Mouse (Mus musculus): Measurements from ENCODE around the gene Dock9. TPM values are rescaled to one million over a fixed set of nuclear protein-coding genes. Genes with fewer than 3 reads are reported as not detected.
A peak's percentile ranks its signal among the peaks of the same experiment; 100 is the strongest.

Dock9 gene
- polyA plus RNA-seq, 1 experiment from 2014 or later, result 17.0 TPM

- Histone ChIP-seq H3K9ac (no peak overlapping the region), H3K4me3 (replicated peaks) (no peak overlapping the region), H3K4me1 (replicated peaks) (no peaks in the 10 kb centered on the region), H3K4me2 (replicated peaks) (no peak overlapping the region), H3K36me3 (peaks cover 16% of the 10 kb centered on the region), H3K27me3 (replicated peaks) (no peaks in the 10 kb centered on the region), H3K27ac (no peak overlapping the region), H3K9me3 (no peaks in the 10 kb centered on the region)
- no peak for ATAC-seq
- WGBS, result 75% methylated on average over 4 of the region's 4 CpGs
These were observed 179.8 kb downstream of the Dock9 start for GRCm38 (mm10) chr14:121617645-121618390.

- 79% methylated on average over 10 of the region's 10 CpGs for WGBS
- Histone ChIP-seq H3K9ac (no peak overlapping the region), H3K36me3 (0 out of 2 replicates have a peak, but pooled peaks cover under 1% of the 10 kb centered on the region), H3K27me3 (replicated peaks) (no peaks in the 10 kb centered on the region), H3K9me3 (no peaks in the 10 kb centered on the region), H3K27ac (no peak overlapping the region), H3K4me2 (replicated peaks) (no peak overlapping the region), H3K4me3 (replicated peaks) (no peak overlapping the region), H3K4me1 (replicated peaks) (no peaks in the 10 kb centered on the region)
- no peak for ATAC-seq
These were observed 182.2 kb downstream of the Dock9 start for GRCm38 (mm10) chr14:121615431-121615830.

GRCm38 (mm10) chr14:121614461-121615170 lies 183.0 kb downstream of the Dock9 start:
- no peak for ATAC-seq
- no peaks in the 10 kb centered on the region for H3K4me1 ChIP-seq (replicated peaks)
- 80% methylated on average over 6 of the region's 6 CpGs for WGBS
- H3K36me3 ChIP-seq, result no peaks in the 10 kb centered on the region
- no peak overlapping the region for H3K9ac ChIP-seq
- H3K4me2 ChIP-seq (replicated peaks), result no peak overlapping the region
- no peaks in the 10 kb centered on the region for H3K9me3 ChIP-seq
- no peak overlapping the region for H3K4me3 ChIP-seq (replicated peaks)
- no peak overlapping the region for H3K27ac ChIP-seq
- no peaks in the 10 kb centered on the region for H3K27me3 ChIP-seq (replicated peaks)

- no peak for ATAC-seq
These were observed 184.1 kb downstream of the Dock9 start for GRCm38 (mm10) chr14:121613490-121613889.

GRCm38 (mm10) chr14:121612926-121613325 lies 184.7 kb downstream of the Dock9 start:
- H3K4me3 ChIP-seq (replicated peaks), result no peak overlapping the region
- no peak overlapping the region for H3K9ac ChIP-seq
- H3K27ac ChIP-seq, result no peak overlapping the region
- H3K9me3 ChIP-seq, result no peaks in the 10 kb centered on the region
- no peak overlapping the region for H3K4me2 ChIP-seq (replicated peaks)
- no peak for ATAC-seq
- WGBS, result 91% methylated on average over 4 of the region's 4 CpGs
- H3K36me3 ChIP-seq, result no peaks in the 10 kb centered on the region
- no peaks in the 10 kb centered on the region for H3K4me1 ChIP-seq (replicated peaks)
- H3K27me3 ChIP-seq (replicated peaks), result no peaks in the 10 kb centered on the region

More at GRCm38 (mm10) chr14:121613490-121613889, 184.1 kb downstream of the Dock9 start:
- Histone ChIP-seq H3K36me3 (no peaks in the 10 kb centered on the region), H3K9ac (no peak overlapping the region), H3K4me3 (replicated peaks) (no peak overlapping the region), H3K27ac (no peak overlapping the region), H3K9me3 (no peaks in the 10 kb centered on the region), H3K4me1 (replicated peaks) (no peaks in the 10 kb centered on the region), H3K4me2 (replicated peaks) (no peak overlapping the region), H3K27me3 (replicated peaks) (no peaks in the 10 kb centered on the region)
- WGBS, result 75% methylated on average over 3 of the region's 3 CpGs

GRCm38 (mm10) chr14:121611533-121611932 lies 186.1 kb downstream of the Dock9 start:
- H3K9ac ChIP-seq, result no peak overlapping the region
- ATAC-seq, result peak; percentile 54
- H3K9me3 ChIP-seq, result no peaks in the 10 kb centered on the region
- H3K4me1 ChIP-seq (replicated peaks), result no peaks in the 10 kb centered on the region
- no peaks in the 10 kb centered on the region; the same call in 1 of the 2 replicates for H3K36me3 ChIP-seq
- no peak overlapping the region for H3K27ac ChIP-seq
- H3K4me2 ChIP-seq (replicated peaks), result no peak overlapping the region
- no peak overlapping the region for H3K4me3 ChIP-seq (replicated peaks)
- WGBS, result 74% methylated on average over 4 of the region's 4 CpGs
- no peaks in the 10 kb centered on the region for H3K27me3 ChIP-seq (replicated peaks)

GRCm38 (mm10) chr14:121611098-121611497 lies 186.5 kb downstream of the Dock9 start:
- no peak overlapping the region for H3K9ac ChIP-seq
- ATAC-seq, result peak; percentile 83
- WGBS, result 68% methylated on average over 4 of the region's 4 CpGs

GRCm38 (mm10) chr14:121608522-121608921 lies 189.1 kb downstream of the Dock9 start:
- Histone ChIP-seq H3K9me3 (no peaks in the 10 kb centered on the region), H3K4me3 (replicated peaks) (no peak overlapping the region), H3K4me1 (replicated peaks) (no peaks in the 10 kb centered on the region), H3K4me2 (replicated peaks) (no peak overlapping the region), H3K9ac (no peak overlapping the region), H3K36me3 (peaks cover 5% of the 10 kb centered on the region), H3K27ac (no peak overlapping the region), H3K27me3 (replicated peaks) (no peaks in the 10 kb centered on the region)
- 31% methylated on average over 5 of the region's 5 CpGs for WGBS
- ATAC-seq, result 0 out of 2 replicates have a peak, but pooled peaks have one; percentile 32

More at GRCm38 (mm10) chr14:121611098-121611497, 186.5 kb downstream of the Dock9 start:
- Histone ChIP-seq H3K4me1 (replicated peaks) (no peaks in the 10 kb centered on the region), H3K36me3 (no peaks in the 10 kb centered on the region; the same call in 1 of the 2 replicates), H3K4me3 (replicated peaks) (no peak overlapping the region), H3K27ac (no peak overlapping the region), H3K9me3 (no peaks in the 10 kb centered on the region), H3K27me3 (replicated peaks) (no peaks in the 10 kb centered on the region), H3K4me2 (replicated peaks) (no peak overlapping the region)

- WGBS, result 82% methylated on average over 7 of the region's 7 CpGs
These were observed 191.2 kb downstream of the Dock9 start for GRCm38 (mm10) chr14:121606433-121606832.

GRCm38 (mm10) chr14:121605260-121605659 lies 192.4 kb downstream of the Dock9 start:
- no peaks in the 10 kb centered on the region for H3K9me3 ChIP-seq
- H3K4me1 ChIP-seq (replicated peaks), result no peaks in the 10 kb centered on the region
- ATAC-seq, result no peak
- H3K4me3 ChIP-seq (replicated peaks), result no peak overlapping the region
- no peaks in the 10 kb centered on the region for H3K27me3 ChIP-seq (replicated peaks)
- peaks cover 14% of the 10 kb centered on the region for H3K36me3 ChIP-seq
- no peak overlapping the region for H3K4me2 ChIP-seq (replicated peaks)
- H3K9ac ChIP-seq, result no peak overlapping the region
- WGBS, result 82% methylated on average over 7 of the region's 7 CpGs
- H3K27ac ChIP-seq, result no peak overlapping the region

More at GRCm38 (mm10) chr14:121606433-121606832, 191.2 kb downstream of the Dock9 start:
- Histone ChIP-seq H3K36me3 (peaks cover 12% of the 10 kb centered on the region), H3K4me2 (replicated peaks) (no peak overlapping the region), H3K27ac (no peak overlapping the region), H3K4me1 (replicated peaks) (no peaks in the 10 kb centered on the region), H3K9ac (no peak overlapping the region), H3K9me3 (no peaks in the 10 kb centered on the region), H3K27me3 (replicated peaks) (no peaks in the 10 kb centered on the region), H3K4me3 (replicated peaks) (no peak overlapping the region)
- ATAC-seq, result no peak

GRCm38 (mm10) chr14:121604565-121604964 lies 193.1 kb downstream of the Dock9 start:
- H3K9ac ChIP-seq, result no peak overlapping the region
- no peaks in the 10 kb centered on the region for H3K4me1 ChIP-seq (replicated peaks)
- H3K27ac ChIP-seq, result no peak overlapping the region
- no peak overlapping the region for H3K4me2 ChIP-seq (replicated peaks)
- H3K4me3 ChIP-seq (replicated peaks), result no peak overlapping the region
- H3K36me3 ChIP-seq, result peaks cover 14% of the 10 kb centered on the region
- no peaks in the 10 kb centered on the region for H3K9me3 ChIP-seq
- no peak for ATAC-seq
- 76% methylated on average over 4 of the region's 4 CpGs for WGBS
- no peaks in the 10 kb centered on the region for H3K27me3 ChIP-seq (replicated peaks)

GRCm38 (mm10) chr14:121602610-121603009 lies 195.0 kb downstream of the Dock9 start:
- H3K36me3 ChIP-seq, result peaks cover 16% of the 10 kb centered on the region
- no peaks in the 10 kb centered on the region for H3K27me3 ChIP-seq (replicated peaks)
- no peak overlapping the region for H3K4me2 ChIP-seq (replicated peaks)
- no peak overlapping the region for H3K4me3 ChIP-seq (replicated peaks)
- no peak overlapping the region for H3K9ac ChIP-seq
- H3K27ac ChIP-seq, result no peak overlapping the region
- H3K9me3 ChIP-seq, result no peaks in the 10 kb centered on the region
- no peak for ATAC-seq
- 90% methylated on average over 6 of the region's 6 CpGs for WGBS
- H3K4me1 ChIP-seq (replicated peaks), result no peaks in the 10 kb centered on the region

Data from intestine, embryonic 15.5 days (tissue).